Mouse (Mus musculus) G1E (cell line): ENCODE results near the gene Rrp1. TPM values are rescaled to one million over a fixed set of nuclear protein-coding genes. Genes with fewer than 3 reads are reported as not detected.
A peak's percentile ranks its signal among the peaks of the same experiment; 100 is the strongest.

Experiments used
- ATAC-seq: 2 replicates; pipeline ENCODE4 v1.8.0; 2016; ENCODE audit warnings: mild to moderate bottlenecking; ENCODE audit not compliant: insufficient number of reproducible peaks, poor library complexity, low FRiP score, severe bottlenecking; ENCODE audit errors: extremely low read depth
- DNase-seq: peaks from one replicate; pipeline ENCODE4 v3.0.0; 2012; ENCODE audit warnings: low spot score
- H3K27me3 ChIP-seq: 2 replicates; pipeline ENCODE4 v1.6.1; 2012; ENCODE audit warnings: mild to moderate bottlenecking, low read length, inconsistent platforms; ENCODE audit not compliant: insufficient read depth
- H3K36me3 ChIP-seq: replicated peaks from 2 replicates; pipeline ENCODE3; 2012; ENCODE audit warnings: mild to moderate bottlenecking, inconsistent platforms
- H3K4me1 ChIP-seq: 2 replicates; pipeline ENCODE4 v1.6.1; 2012; ENCODE audit warnings: low read depth, low read length, inconsistent platforms, mixed read lengths; ENCODE audit not compliant: insufficient read depth
- H3K4me3 ChIP-seq: 2 replicates; pipeline ENCODE4 v1.5.1; 2012; ENCODE audit warnings: low read depth, mild to moderate bottlenecking, inconsistent platforms, low read length, moderate library complexity, mixed read lengths
- H3K9me3 ChIP-seq: replicated peaks from 2 replicates; pipeline ENCODE4 v1.6.1; 2012; ENCODE audit warnings: inconsistent platforms
- CTCF ChIP-seq: IDR thresholded peaks from 2 replicates; pipeline ENCODE4 v1.5.1; 2012; ENCODE audit warnings: low read depth, low read length, inconsistent platforms, mixed read lengths
- GATA1 ChIP-seq: IDR thresholded peaks from 2 replicates; pipeline ENCODE4 v1.6.1; 2012; ENCODE audit warnings: borderline replicate concordance, low read length, inconsistent platforms, mixed read lengths
- GATA2 ChIP-seq: IDR thresholded peaks from 2 replicates; pipeline ENCODE4 v1.6.1; 2012; ENCODE audit warnings: low read depth, low read length, inconsistent platforms, borderline replicate concordance
- POLR2AphosphoS5 ChIP-seq: IDR thresholded peaks from 2 replicates; pipeline ENCODE4 v1.6.1; 2012; ENCODE audit warnings: low read depth, low read length, inconsistent platforms; ENCODE audit not compliant: insufficient replicate concordance
- TAL1 ChIP-seq: conservative IDR thresholded peaks from 2 replicates; pipeline ENCODE4 v1.6.1; 2012; ENCODE audit warnings: low read depth, low read length, inconsistent platforms, mixed read lengths
- polyA plus RNA-seq: library from polyadenylated mRNA; stranded (reverse); fragments of >175 nt; gene quantifications from 2 replicates; pipeline ENCODE4 v1.2.3, GENCODE M21; 2012
- total RNA-seq, 2 experiments: library from RNA; stranded (forward) in 1 of 2; stranded (reverse) in 1 of 2; fragments of 200-1000 nt in 1 of 2; fragments of >200 nt in 1 of 2; fragmentation: Nextera tagmentation in 1 of 2; gene quantifications; 2 replicates each; pipeline ENCODE4 v1.2.3; 2014 to 2017

Rrp1 gene
- total and polyA plus RNA-seq, 3 experiments: 172 to 464 (median 420) TPM

DNA sequence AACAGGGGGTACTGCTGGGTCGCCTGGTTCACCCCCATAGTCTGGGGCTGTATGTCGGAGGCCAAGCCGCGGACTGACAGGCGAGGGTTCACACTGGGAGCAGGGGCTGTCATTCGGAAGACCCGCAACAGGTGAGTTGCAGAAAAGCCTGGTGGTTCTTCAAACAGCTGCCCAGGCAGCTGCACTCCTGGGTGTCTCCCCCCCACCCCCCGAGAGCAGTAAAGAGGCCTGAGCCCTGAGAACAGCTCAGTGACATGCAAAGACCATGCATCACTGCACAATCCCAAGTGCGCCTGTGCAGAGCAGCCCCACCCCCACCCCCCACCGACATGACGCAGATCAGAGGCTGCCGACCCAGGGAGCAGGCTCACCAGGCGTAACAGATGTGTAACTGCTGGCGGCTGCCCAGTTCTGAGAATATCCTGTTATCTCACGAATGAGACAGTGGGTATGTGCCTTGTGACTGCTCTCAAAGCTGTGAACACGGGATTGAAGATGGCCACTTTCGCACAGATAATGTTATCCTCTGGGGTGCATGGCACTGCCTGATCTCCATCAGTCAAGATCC lies 13.7 kb downstream of the Rrp1 start:
- DNase-seq (peak; percentile 89), ATAC-seq (peak; percentile 94)
- Histone ChIP-seq H3K27me3 (no peaks in the 10 kb centered on the region), H3K9me3 (no peaks in the 10 kb centered on the region), H3K4me3 (peak overlapping the region; percentile 65; the same call in 1 of the 2 replicates), H3K4me1 (peaks cover 82% of the 10 kb centered on the region), H3K36me3 (peaks cover 58% of the 10 kb centered on the region)
- no peak for TF ChIP-seq CTCF
- no peak for TF ChIP-seq GATA2
- TF ChIP-seq TAL1: peak; percentile 74
- TF ChIP-seq POLR2AphosphoS5: no peak

DNA sequence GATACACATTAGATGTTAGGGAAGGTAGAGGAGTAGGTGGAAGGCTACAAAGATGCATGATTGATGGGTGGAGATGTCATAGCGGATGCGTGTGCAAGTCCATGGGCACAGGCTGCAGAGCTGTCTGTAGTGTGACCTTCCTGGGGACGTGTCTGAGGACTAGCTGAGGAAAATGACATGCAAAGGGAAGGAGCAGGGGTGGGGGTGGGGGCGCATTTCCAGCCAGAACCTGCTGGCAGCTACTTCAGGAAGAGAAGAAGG lies 16.3 kb downstream of the Rrp1 start:
- Histone ChIP-seq H3K4me1 (peaks cover 69% of the 10 kb centered on the region), H3K27me3 (peaks cover 11% of the 10 kb centered on the region), H3K36me3 (peaks cover 32% of the 10 kb centered on the region), H3K9me3 (no peaks in the 10 kb centered on the region), H3K4me3 (no peak overlapping the region)
- no peak for ATAC-seq
- no peak for DNase-seq
- no peak for TF ChIP-seq GATA2
- TF ChIP-seq GATA1: no peak
- TF ChIP-seq POLR2AphosphoS5: no peak
- TF ChIP-seq TAL1: no peak
- TF ChIP-seq CTCF: no peak

DNA sequence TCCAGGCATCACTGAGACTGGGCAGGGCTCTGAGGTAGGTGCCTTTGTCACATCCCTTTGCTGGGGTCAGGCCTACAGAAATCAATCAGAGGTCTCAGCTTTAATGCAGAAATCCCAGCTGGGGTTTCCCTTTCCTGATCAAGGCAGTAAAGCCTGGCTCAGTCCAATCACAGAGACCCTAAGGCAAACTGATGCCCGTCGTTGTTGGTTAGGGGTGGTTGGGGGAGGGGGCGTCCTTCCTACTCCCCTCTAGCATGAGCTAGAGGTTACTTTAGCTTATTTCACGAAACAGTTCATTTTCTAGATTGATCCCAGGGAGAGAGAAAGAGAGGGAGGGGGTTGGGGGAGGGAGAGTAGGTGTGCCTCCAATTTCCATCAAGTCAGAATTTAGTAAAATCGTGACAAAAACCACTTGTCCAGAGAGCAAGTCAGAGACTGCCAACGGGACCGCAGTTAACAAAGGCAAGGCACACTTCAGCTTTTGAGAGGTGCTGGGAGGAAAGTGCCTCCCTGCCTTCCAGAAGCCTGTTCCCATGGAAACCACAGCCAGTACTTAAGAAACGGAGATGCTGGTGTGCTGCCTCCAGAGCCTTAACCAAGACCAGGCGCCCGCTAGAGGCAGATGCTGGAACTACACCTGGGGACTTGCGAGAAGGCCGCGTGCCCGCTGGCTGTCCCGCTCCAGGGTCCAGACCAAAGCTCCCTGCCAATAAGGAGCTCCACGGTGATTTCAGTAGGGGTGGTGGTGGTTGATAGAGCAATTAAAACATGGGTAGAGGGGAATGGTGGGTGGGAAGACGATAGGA lies 16.8 kb downstream of the Rrp1 start:
- no peak for ATAC-seq
- H3K27me3 ChIP-seq: peaks cover 16% of the 10 kb centered on the region
- H3K9me3 ChIP-seq: no peaks in the 10 kb centered on the region
- H3K36me3 ChIP-seq: peaks cover 27% of the 10 kb centered on the region
- H3K4me3 ChIP-seq: no peak overlapping the region
- TF ChIP-seq CTCF (peak; percentile 91), TAL1 (no peak), GATA1 (no peak)
- H3K4me1 ChIP-seq: peaks cover 65% of the 10 kb centered on the region
- peak; percentile 44 for DNase-seq

- Histone ChIP-seq H3K36me3 (peaks cover 20% of the 10 kb centered on the region), H3K9me3 (no peaks in the 10 kb centered on the region), H3K4me3 (no peak overlapping the region), H3K27me3 (peaks cover 23% of the 10 kb centered on the region), H3K4me1 (peaks cover 59% of the 10 kb centered on the region)
- DNase-seq (no peak), ATAC-seq (no peak)
- TF ChIP-seq TAL1 (no peak), POLR2AphosphoS5 (no peak), GATA2 (no peak), GATA1 (no peak)
These were observed 17.5 kb downstream of the Rrp1 start for GRCm38 (mm10) chr10:78395377-78395776.

GRCm38 (mm10) chr10:78392072-78392471 lies 20.8 kb downstream of the Rrp1 start:
- H3K4me1 ChIP-seq: peaks cover 29% of the 10 kb centered on the region
- TF ChIP-seq TAL1 (no peak), GATA1 (no peak), POLR2AphosphoS5 (no peak), CTCF (peak; percentile 87), GATA2 (no peak)
- H3K9me3 ChIP-seq: no peaks in the 10 kb centered on the region
- no peak overlapping the region; the same call in 1 of the 2 replicates for H3K4me3 ChIP-seq
- H3K36me3 ChIP-seq: no peaks in the 10 kb centered on the region
- peaks cover 46% of the 10 kb centered on the region for H3K27me3 ChIP-seq
- peak; percentile 40 for DNase-seq
- peak; percentile 23; the same call in 1 of the 2 replicates for ATAC-seq

DNA sequence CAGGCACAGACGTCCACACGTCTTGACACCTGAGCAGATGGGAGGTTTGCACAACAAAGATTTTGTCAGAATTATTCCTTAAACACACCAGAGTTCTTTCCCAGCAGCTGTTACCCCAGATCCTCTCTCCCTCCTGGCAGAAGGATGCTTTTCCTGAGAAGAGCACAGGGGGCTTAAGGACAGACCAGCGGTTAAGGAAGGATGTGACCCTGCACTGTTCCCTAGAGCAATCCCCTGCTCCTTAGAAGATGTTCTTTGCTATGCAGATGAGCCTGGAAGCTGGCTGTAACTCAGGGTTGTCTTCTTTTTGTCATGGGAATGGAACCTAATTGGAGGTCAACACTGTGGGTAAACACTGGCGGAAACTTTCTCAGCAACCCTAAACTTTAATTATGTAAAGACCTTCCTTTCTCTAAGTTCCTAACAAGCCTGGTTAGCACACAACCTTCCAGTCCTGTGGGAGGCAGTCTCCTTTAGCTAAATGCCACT lies 21.8 kb downstream of the Rrp1 start:
- H3K36me3 ChIP-seq: no peaks in the 10 kb centered on the region
- no peaks in the 10 kb centered on the region for H3K9me3 ChIP-seq
- H3K4me3 ChIP-seq: no peak overlapping the region
- DNase-seq (no peak), ATAC-seq (no peak)
- no peak for TF ChIP-seq GATA2
- TF ChIP-seq CTCF: no peak
- TF ChIP-seq GATA1: no peak
- TF ChIP-seq TAL1: no peak
- TF ChIP-seq POLR2AphosphoS5: no peak
- peaks cover 46% of the 10 kb centered on the region for H3K27me3 ChIP-seq
- peaks cover 21% of the 10 kb centered on the region for H3K4me1 ChIP-seq
